In genomic region chr10:99262867-99263379, GRCm38 (mm10) we compare ENCODE assay signal across 7 mouse cellular contexts. TPM values are rescaled to one million over a fixed set of nuclear protein-coding genes. Genes with fewer than 3 reads are reported as not detected.
A peak's percentile ranks its signal among the peaks of the same experiment; 100 is the strongest.
DNase-seq lines count a peak whose midpoint lies in the region; ATAC-seq lines count a peak whose summit lies in the region.

Dusp6 (plus strand) TSS chr10:99263231.

- no peaks in the 10 kb centered on the region for H3K9me3 ChIP-seq in embryonic facial prominence, embryonic 10.5 days
- no peaks in the 10 kb centered on the region for H3K9me3 ChIP-seq in limb, embryonic 11.5 days (ENCODE audit: control insufficient read depth, low read length)
- H3K9me3 ChIP-seq in midbrain, embryonic 14.5 days (ENCODE audit: control insufficient read depth, low read length): no peaks in the 10 kb centered on the region

- WGBS in embryonic facial prominence, embryonic 10.5 days: under 1% methylated on average over 29 of the region's 29 CpGs
- under 1% methylated on average over 29 of the region's 29 CpGs for WGBS in limb, embryonic 11.5 days
- WGBS in midbrain, embryonic 14.5 days: under 1% methylated on average over 29 of the region's 29 CpGs

- peaks cover 49% of the 10 kb centered on the region for H3K4me1 ChIP-seq in embryonic facial prominence, embryonic 10.5 days
- peaks cover 7% of the 10 kb centered on the region; the same call in 1 of the 2 replicates for H3K4me1 ChIP-seq in limb, embryonic 11.5 days (ENCODE audit: control insufficient read depth, insufficient read depth, low read length)
- peaks cover 28% of the 10 kb centered on the region for H3K4me1 ChIP-seq in midbrain, embryonic 14.5 days (ENCODE audit: control insufficient read depth, insufficient read depth, low read length)

- peak within 1 kb of the TSS; percentile 87 for H3K4me3 ChIP-seq in embryonic facial prominence, embryonic 10.5 days
- H3K4me3 ChIP-seq in limb, embryonic 11.5 days (ENCODE audit: low read depth, low read length): peak within 1 kb of the TSS; percentile 98
- H3K4me3 ChIP-seq in midbrain, embryonic 14.5 days (replicated peaks; ENCODE audit: low read depth, low read length): peak within 1 kb of the TSS; percentile 60

- H3K27ac ChIP-seq in embryonic facial prominence, embryonic 10.5 days (replicated peaks): peak within 1 kb of the TSS; percentile 99
- peak within 1 kb of the TSS; percentile 99 for H3K27ac ChIP-seq in limb, embryonic 11.5 days (replicated peaks; ENCODE audit: low read depth, low read length)
- peak within 1 kb of the TSS; percentile 88 for H3K27ac ChIP-seq in midbrain, embryonic 14.5 days (replicated peaks; ENCODE audit: low read depth, low read length)

- peak within 1 kb of the TSS; percentile 67 for H3K4me2 ChIP-seq in limb, embryonic 11.5 days (ENCODE audit: low read depth, severe bottlenecking)
- peak within 1 kb of the TSS; percentile 93 for H3K4me2 ChIP-seq in midbrain, embryonic 14.5 days (ENCODE audit: low read length)

- peak; percentile 99 for DNase-seq in adrenal gland, adult 8-10 months
- DNase-seq in embryonic facial prominence, embryonic 10.5 days (ENCODE audit: low spot score): peak; percentile 99
- peak; percentile 100 for DNase-seq in heart, adult 11 months
- peak; percentile 96 for DNase-seq in kidney, adult 18-20 months
- DNase-seq in limb, embryonic 11.5 days (ENCODE audit: low spot score): peak; percentile 99
- peak; percentile 97 for DNase-seq in midbrain, embryonic 14.5 days
- peak; percentile 84 to 87 for DNase-seq in spleen, adult 18-20 months

- H3K36me3 ChIP-seq in embryonic facial prominence, embryonic 10.5 days (replicated peaks): peaks cover 24% of the 10 kb centered on the region
- no peaks in the 10 kb centered on the region for H3K36me3 ChIP-seq in limb, embryonic 11.5 days (ENCODE audit: control insufficient read depth, insufficient read depth, low read length)
- H3K36me3 ChIP-seq in midbrain, embryonic 14.5 days (ENCODE audit: control insufficient read depth, insufficient read depth, low read length): no peaks in the 10 kb centered on the region

- H3K9ac ChIP-seq in limb, embryonic 11.5 days (ENCODE audit: low read length): peak within 1 kb of the TSS; percentile 98
- peak within 1 kb of the TSS; percentile 81 for H3K9ac ChIP-seq in midbrain, embryonic 14.5 days (replicated peaks; ENCODE audit: low read length)

- no peaks in the 10 kb centered on the region for H3K27me3 ChIP-seq in embryonic facial prominence, embryonic 10.5 days (replicated peaks; ENCODE audit: low read depth, poor library complexity, severe bottlenecking)
- no peaks in the 10 kb centered on the region for H3K27me3 ChIP-seq in limb, embryonic 11.5 days (ENCODE audit: control insufficient read depth, insufficient read depth, low read length)
- H3K27me3 ChIP-seq in midbrain, embryonic 14.5 days (ENCODE audit: control insufficient read depth, insufficient read depth, low read length): peaks cover 18% of the 10 kb centered on the region; the same call in 1 of the 2 replicates

- ATAC-seq in limb, embryonic 11.5 days (ENCODE audit: insufficient number of reproducible peaks, low FRiP score, low TSS enrichment, low read depth): peak; percentile 94
- peak; percentile 97 for ATAC-seq in midbrain, embryonic 14.5 days (ENCODE audit: low FRiP score, low TSS enrichment)

RNA-seq across cellular contexts. Expression of gene Dusp6, which starts in this region (rescaled TPM):
- total RNA-seq in adrenal gland, adult 8-10 months (2022): 100 to 1,000 TPM in 3 of 4 experiments, 10 to 100 TPM in 1; 88.6 to 238 (median 129) TPM
- 122 and 131 TPM in 2 replicates for polyA plus RNA-seq in embryonic facial prominence, embryonic 10.5 days (2016; fragmentation: Nextera tagmentation; extraction: Ambion mirVana)
- polyA plus RNA-seq in limb, embryonic 11.5 days (2014; fragmentation: Nextera tagmentation; extraction: Ambion mirVana): 187 and 207 TPM in 2 replicates
- polyA plus RNA-seq in midbrain, embryonic 14.5 days (2014; fragmentation: Nextera tagmentation; extraction: Ambion mirVana): 20.7 and 25.4 TPM in 2 replicates

Comparison
In these comparisons a context has a peak if more than half of its experiments do, and no peak if none do; other contexts are left out.
1. Peak in every context shown above with its lines: DNase-seq, ATAC-seq, H3K4me3 ChIP-seq and H3K27ac ChIP-seq.